Comparison of ENCODE assay signal across 8 mouse cellular contexts in the genomic region with DNA sequence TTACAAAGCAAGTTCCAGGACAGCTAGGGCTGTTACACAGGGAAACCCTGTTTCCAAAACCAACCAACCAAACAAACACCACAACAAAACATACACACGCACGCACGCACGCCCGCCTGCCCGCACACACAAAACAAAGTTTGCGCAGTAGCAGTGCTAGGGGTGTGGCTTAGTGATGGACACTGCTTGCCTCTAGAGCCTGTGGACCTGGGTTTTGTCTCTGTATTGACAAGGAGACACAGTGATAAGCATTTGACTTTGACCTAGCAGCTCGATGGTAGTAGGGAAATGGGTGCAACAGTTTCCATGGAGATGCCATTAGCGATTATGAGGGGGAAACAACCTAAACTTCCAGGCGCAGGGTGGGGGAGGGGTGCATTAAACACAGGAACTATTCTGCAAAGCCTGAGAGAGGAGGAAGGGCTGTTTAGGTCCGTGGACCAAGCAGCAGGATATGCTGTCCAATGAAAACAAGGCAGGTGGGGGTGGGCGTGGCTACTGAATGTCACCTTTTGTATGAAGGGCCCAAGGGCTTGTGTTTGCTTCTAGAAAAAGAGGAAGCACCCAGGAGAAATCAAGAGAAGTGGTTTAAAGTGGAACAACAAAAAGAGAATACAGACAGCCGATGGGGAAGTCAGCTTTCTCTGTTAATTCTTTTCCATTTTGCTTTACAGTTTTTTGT. TPM values are rescaled to one million over a fixed set of nuclear protein-coding genes. Genes with fewer than 3 reads are reported as not detected.
DNase-seq lines count a peak whose midpoint lies in the region; ATAC-seq lines count a peak whose summit lies in the region.

No protein-coding gene starts in this region.

- DNase-seq in kidney, postnatal 4 days = peak; percentile 40 to 58
- DNase-seq in skeletal muscle tissue, adult 2 months (ENCODE audit: low read depth, low spot score) = peak; percentile 34
- DNase-seq in ovary, postnatal 10 days (ENCODE audit: low spot score) = no peak
- no peak for DNase-seq in retina, postnatal 1 day
- no peak for DNase-seq in cerebellum, adult 11 months

- H3K27ac ChIP-seq in brown adipose tissue, adult 24 weeks (replicated peaks; ENCODE audit: low read depth, low read length) = peak overlapping the region; percentile 44; the same call in 1 of the 2 replicates

- no peak overlapping the region for H3K4me3 ChIP-seq in brown adipose tissue, adult 24 weeks (ENCODE audit: insufficient read depth, low read depth, low read length)

- ATAC-seq in CD4-positive, CD25-positive, alpha-beta regulatory T cell, adult 4 months = peak; percentile 77
- no peak for ATAC-seq in erythroblast, adult 5-6 weeks (replicated peaks; ENCODE audit: low FRiP score, poor library complexity, severe bottlenecking)

- H3K4me1 ChIP-seq in brown adipose tissue, adult 24 weeks (ENCODE audit: control insufficient read depth, insufficient read depth, insufficient read length, low read length) = peaks cover 9% of the 10 kb centered on the region

RNA-seq across cellular contexts. Expression of gene Zmynd8, which starts 23.4 kb away (rescaled TPM):
- 10 to 100 TPM; 66.6 to 75.4 TPM for polyA plus RNA-seq in CD4-positive, CD25-positive, alpha-beta regulatory T cell, adult 4 months (2017; shearing (Covaris generic))
- polyA plus RNA-seq in brown adipose tissue, adult 24 weeks (2012; ENCODE audit: insufficient read depth, insufficient read length, missing spikeins) = 6.7 and 17.9 TPM in 2 replicates
- 60.1 and 81.1 TPM in 2 replicates for total RNA-seq in erythroblast, adult 5-6 weeks (2015; ENCODE audit: low replicate concordance)
- 83.9 and 95.3 TPM in 2 replicates for total RNA-seq in erythroblast, adult 5-6 weeks (2017; ENCODE audit: low replicate concordance)

Comparison
In these comparisons a context has a peak if more than half of its experiments do, and no peak if none do; other contexts are left out.
1. DNase-seq: peak in kidney, postnatal 4 days (2 of 2) and skeletal muscle tissue, adult 2 months (single experiment); none in ovary, postnatal 10 days (single experiment), retina, postnatal 1 day (single experiment) and cerebellum, adult 11 months (single experiment).